Mouse (Mus musculus): ENCODE data around the gene Gja8. TPM values are rescaled to one million over a fixed set of nuclear protein-coding genes. Genes with fewer than 3 reads are reported as not detected.

Gene Gja8
- polyA plus RNA-seq, 1 experiment from 2014 or later = 0.04 TPM

- no peak for DNase-seq (ENCODE audit: low spot score)
These were observed 45.4 kb downstream of the Gja8 start for GRCm38 (mm10) chr3:96880385-96880784.

DNA sequence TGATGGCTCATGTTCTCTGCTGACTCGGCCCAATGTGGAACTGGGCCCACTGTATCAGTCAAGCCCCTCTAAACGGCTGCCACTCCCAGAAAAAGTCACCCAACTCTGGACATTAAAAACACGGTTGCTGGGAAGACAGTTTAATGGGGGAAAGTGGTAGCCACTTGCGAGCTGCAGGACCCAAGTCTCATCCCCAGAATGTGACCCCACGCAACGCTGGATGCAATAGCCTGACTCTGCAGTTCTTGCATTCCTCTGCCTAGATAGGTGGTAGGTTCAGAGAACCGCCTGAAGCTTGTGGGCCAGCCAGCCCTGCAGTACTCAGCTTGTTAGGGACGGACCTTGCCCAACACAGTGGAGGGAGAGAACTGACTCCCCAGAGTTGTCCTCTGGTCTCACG, 46.3 kb downstream of the Gja8 start:
- DNase-seq (ENCODE audit: low spot score) = no peak

DNA sequence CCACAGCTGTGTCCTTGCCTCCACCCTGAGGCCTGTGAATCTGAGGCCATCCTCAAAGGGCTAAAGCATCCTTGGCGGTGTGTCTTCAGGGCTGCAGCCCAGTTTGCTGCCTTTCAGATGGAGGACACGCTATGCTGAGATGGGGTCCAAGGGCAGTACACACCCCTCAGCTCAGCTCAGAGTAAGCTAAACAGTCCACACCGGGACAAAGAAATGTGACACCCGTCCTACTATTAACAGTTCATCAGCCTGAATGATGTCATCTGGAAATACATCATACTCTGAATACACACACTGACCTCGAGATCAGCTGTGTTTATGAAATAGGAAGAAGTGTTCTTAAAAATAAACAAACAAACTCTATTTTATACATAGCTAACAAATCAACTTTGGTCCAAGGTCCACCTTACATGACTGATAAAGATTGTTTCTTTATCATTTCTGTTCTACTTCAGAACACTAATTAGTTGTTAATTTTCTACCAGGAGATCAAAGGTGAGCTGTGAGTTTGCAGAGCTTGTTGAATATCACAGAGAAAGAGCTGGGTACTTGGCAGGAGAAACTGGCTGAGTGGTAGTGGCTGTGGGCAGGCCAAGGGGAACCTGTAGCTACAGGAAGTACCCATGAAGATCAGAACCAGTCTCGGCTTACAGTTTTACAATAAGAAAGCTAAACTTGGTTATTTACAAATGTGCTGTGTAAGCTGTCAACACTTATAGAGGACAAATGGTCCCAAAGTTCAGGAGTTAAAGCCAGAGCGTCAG, 50.8 kb downstream of the Gja8 start:
- no peak for DNase-seq (ENCODE audit: low spot score)

DNA sequence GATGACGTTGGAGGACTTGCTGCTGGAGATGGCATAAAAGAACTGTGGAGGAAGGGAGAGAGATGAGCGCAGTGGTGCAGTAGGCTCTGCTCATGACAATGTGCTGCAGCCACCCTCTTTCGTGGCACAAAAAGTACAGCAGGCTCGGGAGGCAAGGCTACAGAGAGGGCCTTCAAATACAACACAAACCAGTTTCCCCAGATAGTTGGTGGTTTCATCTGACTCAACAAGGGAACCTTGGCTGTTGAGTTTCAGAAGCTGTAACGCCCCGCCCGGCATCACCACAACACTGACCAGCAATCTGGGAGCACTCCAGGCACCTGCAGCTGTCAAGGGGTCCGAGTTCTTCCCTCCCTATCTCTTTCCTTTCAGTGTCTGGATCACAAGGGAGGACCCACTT, 53.3 kb downstream of the Gja8 start:
- DNase-seq (ENCODE audit: low spot score) = no peak

DNA sequence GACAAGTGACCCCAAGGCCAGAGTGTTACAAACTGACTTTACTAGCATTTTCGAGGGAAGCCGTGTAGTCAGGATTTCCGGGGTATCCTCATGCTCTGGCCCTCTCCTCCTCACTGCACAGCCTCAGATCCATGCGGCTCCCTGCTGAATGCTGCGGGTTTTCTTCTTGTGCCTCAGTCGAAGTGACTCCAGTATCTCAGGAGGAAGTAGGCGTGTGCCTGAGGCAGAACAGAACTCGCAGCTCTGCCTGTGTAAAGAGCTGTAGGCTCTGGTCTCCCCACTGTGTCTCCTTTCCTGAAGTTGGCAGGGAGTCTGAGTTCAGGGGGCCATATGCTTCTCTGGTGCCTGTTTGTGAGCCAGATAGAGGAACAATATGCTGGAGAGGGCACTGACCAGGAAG, 54.8 kb downstream of the Gja8 start:
- DNase-seq (ENCODE audit: low spot score) = no peak

- DNase-seq (ENCODE audit: low spot score) = no peak
These were observed 55.5 kb downstream of the Gja8 start for GRCm38 (mm10) chr3:96870270-96870669.

GRCm38 (mm10) chr3:96869091-96869490, 56.7 kb downstream of the Gja8 start:
- DNase-seq (ENCODE audit: low spot score) = no peak

GRCm38 (mm10) chr3:96868566-96868965, 57.3 kb downstream of the Gja8 start:
- no peak for DNase-seq (ENCODE audit: low spot score)

- DNase-seq (ENCODE audit: low spot score) = no peak
These were observed 58.0 kb downstream of the Gja8 start for GRCm38 (mm10) chr3:96867863-96868262.

Other genes starting within 250 kb of the Gja8 start
- 11.9 and 12.3 TPM in 2 replicates for gene Pias3, start 229.6 kb downstream of the Gja8 start, polyA plus RNA-seq (2015; fragmentation: Nextera tagmentation; extraction: Ambion mirVana)
- gene Nudt17, start 217.5 kb downstream of the Gja8 start, polyA plus RNA-seq (2015; fragmentation: Nextera tagmentation; extraction: Ambion mirVana) = 19.5 and 20.7 TPM in 2 replicates
- gene Polr3c, start 198.4 kb downstream of the Gja8 start, polyA plus RNA-seq (2015; fragmentation: Nextera tagmentation; extraction: Ambion mirVana) = 31.8 and 34.5 TPM in 2 replicates
- gene Rnf115, start 198.4 kb downstream of the Gja8 start, polyA plus RNA-seq (2015; fragmentation: Nextera tagmentation; extraction: Ambion mirVana) = 65.9 and 73.2 TPM in 2 replicates
- 1.2 and 1.4 TPM in 2 replicates for gene Pdzk1, start 96.7 kb downstream of the Gja8 start, polyA plus RNA-seq (2015; fragmentation: Nextera tagmentation; extraction: Ambion mirVana)
- gene Cd160, start 96.7 kb downstream of the Gja8 start, polyA plus RNA-seq (2015; fragmentation: Nextera tagmentation; extraction: Ambion mirVana) = 26.3 and 29.8 TPM in 2 replicates
- gene Gja5, start 21.3 kb downstream of the Gja8 start, polyA plus RNA-seq (2015; fragmentation: Nextera tagmentation; extraction: Ambion mirVana) = 1.5 and 1.8 TPM in 2 replicates
- gene Gpr89, start 20.7 kb downstream of the Gja8 start, polyA plus RNA-seq (2015; fragmentation: Nextera tagmentation; extraction: Ambion mirVana) = 34.4 and 39.4 TPM in 2 replicates
- 38.1 and 45.3 TPM in 2 replicates for gene Acp6, start 232.8 kb upstream of the Gja8 start, polyA plus RNA-seq (2015; fragmentation: Nextera tagmentation; extraction: Ambion mirVana)